In the genomic region with DNA sequence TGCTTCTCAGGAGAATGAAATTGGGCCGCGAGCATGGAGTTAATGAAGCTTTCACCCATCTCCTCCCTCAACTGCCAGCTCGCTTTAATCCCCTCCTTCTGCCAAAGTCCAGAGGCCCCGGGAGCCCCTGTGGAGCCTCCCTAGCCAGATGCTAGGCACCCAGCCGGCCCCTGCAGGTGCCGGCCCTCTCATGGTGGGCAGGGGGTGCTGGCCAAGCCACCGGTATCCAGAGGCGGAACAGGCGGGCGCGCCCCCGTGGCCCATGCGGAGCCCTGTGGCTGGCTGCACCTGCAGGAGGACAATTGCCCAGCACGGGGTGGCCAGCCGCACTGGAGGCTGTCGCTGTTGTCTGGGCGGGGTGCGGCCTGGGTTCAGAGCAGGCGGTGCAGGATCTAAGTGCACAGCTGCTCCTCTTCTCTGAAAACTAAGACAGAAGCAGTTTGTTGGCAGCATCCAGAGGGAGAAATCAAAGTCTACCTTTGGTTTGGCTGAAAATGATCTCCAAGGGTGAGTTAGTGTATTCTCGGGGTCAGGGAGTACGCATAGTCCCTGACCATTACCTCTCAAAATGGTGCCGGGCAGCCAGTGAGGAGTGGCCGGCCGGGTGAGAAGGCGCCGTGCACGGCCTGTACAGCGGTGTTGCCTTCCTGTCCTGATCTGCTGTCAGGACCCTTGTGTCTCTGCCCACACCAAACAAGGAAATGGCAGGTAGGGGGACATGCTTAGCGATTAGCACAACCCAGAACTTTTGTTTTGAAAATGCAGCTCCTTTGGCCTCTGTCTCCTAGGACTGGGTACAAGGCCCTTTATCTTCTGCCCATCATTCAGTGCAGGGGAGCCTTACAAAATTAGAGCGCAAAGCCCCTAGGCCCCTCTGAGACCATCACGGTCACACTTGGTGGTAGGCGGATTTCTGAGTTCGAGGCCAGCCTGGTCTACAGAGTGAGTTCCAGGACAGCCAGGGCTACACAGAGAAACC, we compare ENCODE assay signal across 8 mouse cellular contexts.
DNase-seq lines count a peak whose midpoint lies in the region; ATAC-seq and TF ChIP-seq lines count a peak whose summit lies in the region.

No protein-coding gene starts in this region.

- intact Hi-C loops in heart, postnatal 10 days (cut with DNase I): no loop called here

- H3K4me3 ChIP-seq in heart, embryonic 12.5 days: peak overlapping the region; percentile 25; the same call in 1 of the 2 replicates
- H3K4me3 ChIP-seq in embryonic facial prominence, embryonic 15.5 days (replicated peaks): no peak overlapping the region
- H3K4me3 ChIP-seq in kidney, embryonic 16.5 days (ENCODE audit: low read length): peak overlapping the region; percentile 24
- H3K4me3 ChIP-seq in myocyte: no peak overlapping the region

- no peak overlapping the region for H3K27ac ChIP-seq in heart, embryonic 12.5 days (ENCODE audit: poor library complexity, severe bottlenecking)
- H3K27ac ChIP-seq in embryonic facial prominence, embryonic 15.5 days (replicated peaks): 0 out of 2 replicates have a peak overlapping the region, but pooled peaks have one; percentile 17
- peak overlapping the region; percentile 73 for H3K27ac ChIP-seq in kidney, embryonic 16.5 days (ENCODE audit: low read length)

- peak overlapping the region; percentile 46; the same call in 1 of the 2 replicates for H3K9ac ChIP-seq in heart, embryonic 12.5 days
- H3K9ac ChIP-seq in embryonic facial prominence, embryonic 15.5 days: no peak overlapping the region
- H3K9ac ChIP-seq in kidney, embryonic 16.5 days (replicated peaks; ENCODE audit: low read length): peak overlapping the region; percentile 56

- H3K4me1 ChIP-seq in heart, embryonic 12.5 days (replicated peaks): peaks cover 40% of the 10 kb centered on the region
- peaks cover 46% of the 10 kb centered on the region for H3K4me1 ChIP-seq in embryonic facial prominence, embryonic 15.5 days
- H3K4me1 ChIP-seq in kidney, embryonic 16.5 days (ENCODE audit: insufficient read depth, low read length): peaks cover 24% of the 10 kb centered on the region

- no peak for DNase-seq in heart, postnatal 10 days
- DNase-seq in right cerebral cortex, adult 2 months (ENCODE audit: low spot score in 2 of 2): no peak
- DNase-seq in urinary bladder, postnatal 4 days (ENCODE audit: low spot score in 2 of 2): no peak
- no peak for DNase-seq in urinary bladder, adult 2 months (ENCODE audit: low spot score)

- 0 out of 2 replicates have a peak, but pooled peaks have one; percentile 51 for ATAC-seq in heart, embryonic 12.5 days (ENCODE audit: insufficient number of reproducible peaks, low FRiP score)
- ATAC-seq in embryonic facial prominence, embryonic 15.5 days (ENCODE audit: insufficient number of reproducible peaks, low FRiP score, low TSS enrichment, low read depth): 0 out of 2 replicates have a peak, but pooled peaks have one; percentile 16
- ATAC-seq in kidney, embryonic 16.5 days (ENCODE audit: low FRiP score, low TSS enrichment): peak; percentile 86

- no peaks in the 10 kb centered on the region for H3K9me3 ChIP-seq in heart, embryonic 12.5 days (replicated peaks)
- no peaks in the 10 kb centered on the region for H3K9me3 ChIP-seq in embryonic facial prominence, embryonic 15.5 days (replicated peaks)
- H3K9me3 ChIP-seq in kidney, embryonic 16.5 days (ENCODE audit: low read length): no peaks in the 10 kb centered on the region

- no peaks in the 10 kb centered on the region for H3K79me2 ChIP-seq in myocyte (ENCODE audit: control insufficient read depth, insufficient read depth)

- H3K27me3 ChIP-seq in heart, embryonic 12.5 days (replicated peaks): no peaks in the 10 kb centered on the region
- H3K27me3 ChIP-seq in embryonic facial prominence, embryonic 15.5 days: peaks cover 5% of the 10 kb centered on the region
- no peaks in the 10 kb centered on the region for H3K27me3 ChIP-seq in kidney, embryonic 16.5 days (ENCODE audit: insufficient read depth, low read length)
- no peaks in the 10 kb centered on the region for H3K27me3 ChIP-seq in myocyte (ENCODE audit: control insufficient read depth, insufficient read depth, insufficient read length)

- H3K36me3 ChIP-seq in heart, embryonic 12.5 days: no peaks in the 10 kb centered on the region
- H3K36me3 ChIP-seq in embryonic facial prominence, embryonic 15.5 days: no peaks in the 10 kb centered on the region
- no peaks in the 10 kb centered on the region for H3K36me3 ChIP-seq in kidney, embryonic 16.5 days (ENCODE audit: insufficient read depth, low read length)
- H3K36me3 ChIP-seq in myocyte (ENCODE audit: control insufficient read depth, insufficient read depth): no peaks in the 10 kb centered on the region

- no peak for TF ChIP-seq POLR2A in myocyte (IDR thresholded peaks at IDR 0.05; ENCODE audit: insufficient read length, low read depth)

- 50% methylated on average over 33 of the region's 33 CpGs for WGBS in heart, embryonic 12.5 days
- WGBS in embryonic facial prominence, embryonic 15.5 days: 56% methylated on average over 33 of the region's 33 CpGs
- 37% methylated on average over 33 of the region's 33 CpGs for WGBS in kidney, embryonic 16.5 days

- H3K4me2 ChIP-seq in heart, embryonic 12.5 days: peak overlapping the region; percentile 67
- H3K4me2 ChIP-seq in embryonic facial prominence, embryonic 15.5 days (replicated peaks): no peak overlapping the region
- H3K4me2 ChIP-seq in kidney, embryonic 16.5 days (replicated peaks; ENCODE audit: low read depth, low read length): peak overlapping the region; percentile 46
- H3K4me2 ChIP-seq in myocyte (ENCODE audit: low read depth): no peak overlapping the region

- H3ac ChIP-seq in myocyte (ENCODE audit: control insufficient read depth, insufficient read length): no peak overlapping the region

TF ChIP-seq in myocyte, 11 proteins besides CTCF, POLR2A, EP300 and RAD21:
- TF ChIP-seq MYOD1 (IDR thresholded peaks at IDR 0.05; ENCODE audit: control insufficient read depth in 1 of 3, insufficient read length in 2 of 3, low read depth in 2 of 3) (peak in 1 of 3 experiments; percentile 46), TCF3 (IDR thresholded peaks at IDR 0.05; ENCODE audit: insufficient read length, low read depth) (no peak), MYOG (IDR thresholded peaks at IDR 0.05; ENCODE audit: control insufficient read depth in 1 of 3, insufficient read depth in 1 of 3, insufficient read length in 2 of 3, low read depth in 2 of 3) (peak in 2 of 3 experiments; percentile 64 to 67), CEBPB (IDR thresholded peaks at IDR 0.05; ENCODE audit: insufficient read depth, poor library complexity, severe bottlenecking) (no peak)

Comparison
In these comparisons a context has a peak if more than half of its experiments do, and no peak if none do; other contexts are left out.
1. ATAC-seq: peak in every context shown above with its lines; median percentile 86 in kidney, embryonic 16.5 days; 51 in heart, embryonic 12.5 days; 16 in embryonic facial prominence, embryonic 15.5 days.
2. H3K4me2 ChIP-seq: peak in heart, embryonic 12.5 days (single experiment) and kidney, embryonic 16.5 days (single experiment); none in embryonic facial prominence, embryonic 15.5 days (single experiment) and myocyte (single experiment).
3. H3K4me3 ChIP-seq: peak in heart, embryonic 12.5 days (single experiment) and kidney, embryonic 16.5 days (single experiment); none in embryonic facial prominence, embryonic 15.5 days (single experiment) and myocyte (single experiment).